Mouse (Mus musculus): Measurements from ENCODE around the gene Me1. TPM values are rescaled to one million over a fixed set of nuclear protein-coding genes. Genes with fewer than 3 reads are reported as not detected.
A peak's percentile ranks its signal among the peaks of the same experiment; 100 is the strongest.

Me1 gene
- total RNA-seq, 2 experiments from 2014 or later, result 63.2 to 63.9 TPM

- Histone ChIP-seq H3K27ac (peak overlapping the region; percentile 91; the same call in 1 of the 2 replicates), H3K4me3 (peak overlapping the region; percentile 78)
- TF ChIP-seq CTCF (conservative IDR thresholded peaks at IDR 0.05), result no peak
- no peak for DNase-seq (ENCODE audit: low spot score in 2 of 2)
These were observed 1.1 kb downstream of the Me1 start for GRCm38 (mm10) chr9:86694644-86695043.

GRCm38 (mm10) chr9:86693935-86694334 lies 1.8 kb downstream of the Me1 start:
- TF ChIP-seq CTCF (conservative IDR thresholded peaks at IDR 0.05), result no peak
- no peak overlapping the region for H3K27ac ChIP-seq
- no peak overlapping the region for H3K4me3 ChIP-seq
- no peak for DNase-seq (ENCODE audit: low spot score in 2 of 2)

DNA sequence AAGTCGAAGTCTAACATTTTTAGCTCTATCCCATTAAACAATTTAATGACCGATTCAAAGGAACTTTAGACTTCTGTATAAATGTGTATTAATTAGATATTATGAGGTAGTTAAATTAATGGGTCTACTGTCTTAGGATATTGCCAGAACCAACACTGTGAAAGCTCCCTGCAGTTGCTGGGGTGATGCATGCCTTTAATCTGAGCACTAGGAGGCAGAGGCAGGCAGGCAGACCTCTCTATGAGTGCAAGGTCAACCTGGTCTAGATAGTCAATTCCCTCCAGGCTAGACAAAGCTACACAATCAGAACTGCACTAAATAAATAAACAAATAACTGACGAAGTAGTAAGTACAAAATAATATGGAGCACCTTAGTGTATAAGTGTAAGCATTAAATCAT lies 3.1 kb downstream of the Me1 start:
- Histone ChIP-seq H3K4me3 (no peak overlapping the region), H3K27ac (no peak overlapping the region)
- DNase-seq (ENCODE audit: low spot score in 2 of 2), result no peak
- TF ChIP-seq CTCF (conservative IDR thresholded peaks at IDR 0.05), result peak; percentile 54

- no peak for TF ChIP-seq CTCF (conservative IDR thresholded peaks at IDR 0.05)
- DNase-seq (ENCODE audit: low spot score in 2 of 2), result no peak
- Histone ChIP-seq H3K4me3 (no peak overlapping the region), H3K27ac (no peak overlapping the region)
These were observed 3.5 kb downstream of the Me1 start for GRCm38 (mm10) chr9:86692251-86692650.

- no peak for TF ChIP-seq CTCF (conservative IDR thresholded peaks at IDR 0.05)
- no peak overlapping the region for H3K4me3 ChIP-seq
- H3K27ac ChIP-seq, result no peak overlapping the region
- no peak for DNase-seq (ENCODE audit: low spot score in 2 of 2)
These were observed 4.7 kb downstream of the Me1 start for GRCm38 (mm10) chr9:86691101-86691500.

GRCm38 (mm10) chr9:86683713-86684209 lies 12.0 kb downstream of the Me1 start:
- DNase-seq (ENCODE audit: low spot score in 2 of 2), result no peak
- no peak for TF ChIP-seq CTCF (conservative IDR thresholded peaks at IDR 0.05)
- H3K4me3 ChIP-seq, result no peak overlapping the region
- H3K27ac ChIP-seq, result peak overlapping the region; percentile 2; the same call in 1 of the 2 replicates

GRCm38 (mm10) chr9:86682844-86683243 lies 12.9 kb downstream of the Me1 start:
- Histone ChIP-seq H3K27ac (no peak overlapping the region), H3K4me3 (no peak overlapping the region)
- no peak for TF ChIP-seq CTCF (conservative IDR thresholded peaks at IDR 0.05)
- no peak for DNase-seq (ENCODE audit: low spot score in 2 of 2)

- DNase-seq (ENCODE audit: low spot score in 2 of 2), result no peak
- TF ChIP-seq CTCF (conservative IDR thresholded peaks at IDR 0.05), result no peak
- H3K27ac ChIP-seq, result no peak overlapping the region
- H3K4me3 ChIP-seq, result no peak overlapping the region
These were observed 13.5 kb downstream of the Me1 start for GRCm38 (mm10) chr9:86682278-86682677.

GRCm38 (mm10) chr9:86680431-86680830 lies 15.3 kb downstream of the Me1 start:
- no peak overlapping the region for H3K4me3 ChIP-seq
- no peak for TF ChIP-seq CTCF (conservative IDR thresholded peaks at IDR 0.05)
- no peak for DNase-seq (ENCODE audit: low spot score in 2 of 2)
- H3K27ac ChIP-seq, result no peak overlapping the region

DNA sequence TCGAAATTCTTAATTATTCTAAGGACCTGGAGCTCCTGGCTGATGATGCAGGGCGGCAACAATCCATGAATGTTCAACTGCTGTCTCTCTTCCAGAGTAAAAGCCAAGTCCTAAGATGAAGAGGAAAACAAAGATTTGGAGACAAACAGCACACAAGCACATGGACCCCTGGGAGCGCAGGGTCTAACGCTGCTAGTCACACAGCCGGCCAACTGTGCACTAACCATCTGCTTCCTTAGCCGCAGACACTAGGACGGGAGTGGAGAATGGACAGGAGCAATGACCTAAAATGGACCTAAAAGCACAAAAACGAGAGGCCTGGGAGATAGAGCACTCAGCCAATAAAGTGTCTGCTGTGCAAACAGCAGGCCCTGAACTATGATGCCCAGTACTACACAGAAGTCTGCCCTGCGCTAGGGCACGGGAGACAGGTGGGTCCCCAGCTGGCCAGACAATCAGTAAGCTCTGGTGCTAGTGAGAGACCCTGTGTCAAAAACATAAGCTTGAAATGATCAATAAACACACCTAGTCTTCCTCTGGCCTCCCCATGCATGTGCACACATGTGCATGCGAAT lies 15.8 kb downstream of the Me1 start:
- no peak for DNase-seq (ENCODE audit: low spot score in 2 of 2)

GRCm38 (mm10) chr9:86676246-86676645 lies 19.5 kb downstream of the Me1 start:
- DNase-seq (ENCODE audit: low spot score in 2 of 2), result no peak
- no peak overlapping the region for H3K4me3 ChIP-seq
- H3K27ac ChIP-seq, result no peak overlapping the region
- no peak for TF ChIP-seq CTCF (conservative IDR thresholded peaks at IDR 0.05)

More for the DNA sequence above, 15.8 kb downstream of the Me1 start:
- H3K4me3 ChIP-seq, result no peak overlapping the region
- H3K27ac ChIP-seq, result no peak overlapping the region
- no peak for TF ChIP-seq CTCF (conservative IDR thresholded peaks at IDR 0.05)

DNA sequence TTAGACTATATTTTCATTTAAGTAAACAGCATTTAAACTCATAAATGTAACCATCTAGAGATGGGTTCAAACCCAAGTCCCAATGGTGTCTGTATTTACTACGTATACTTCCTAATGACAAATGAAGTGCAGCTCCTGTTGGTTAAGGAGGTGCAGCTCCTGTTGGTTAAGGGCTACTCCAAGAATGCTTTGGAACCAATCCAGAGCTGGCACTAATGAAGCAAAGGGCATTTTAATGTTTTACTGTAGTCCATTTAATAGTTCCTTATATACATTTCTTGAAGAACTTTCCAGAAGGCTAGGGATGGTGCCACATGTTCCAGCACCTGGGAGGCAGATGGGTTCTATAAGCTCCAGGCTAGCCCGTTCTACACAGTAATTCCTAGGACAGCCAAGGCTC lies 20.3 kb downstream of the Me1 start:
- Histone ChIP-seq H3K27ac (no peak overlapping the region), H3K4me3 (no peak overlapping the region)
- TF ChIP-seq CTCF (conservative IDR thresholded peaks at IDR 0.05), result no peak
- no peak for DNase-seq (ENCODE audit: low spot score in 2 of 2)

GRCm38 (mm10) chr9:86672907-86673472 lies 22.8 kb downstream of the Me1 start:
- no peak overlapping the region for H3K4me3 ChIP-seq
- TF ChIP-seq CTCF (conservative IDR thresholded peaks at IDR 0.05), result no peak
- no peak for DNase-seq (ENCODE audit: low spot score in 2 of 2)
- H3K27ac ChIP-seq, result no peak overlapping the region
